Mouse (Mus musculus): Measurements from ENCODE around the gene Pot1a.

DNA sequence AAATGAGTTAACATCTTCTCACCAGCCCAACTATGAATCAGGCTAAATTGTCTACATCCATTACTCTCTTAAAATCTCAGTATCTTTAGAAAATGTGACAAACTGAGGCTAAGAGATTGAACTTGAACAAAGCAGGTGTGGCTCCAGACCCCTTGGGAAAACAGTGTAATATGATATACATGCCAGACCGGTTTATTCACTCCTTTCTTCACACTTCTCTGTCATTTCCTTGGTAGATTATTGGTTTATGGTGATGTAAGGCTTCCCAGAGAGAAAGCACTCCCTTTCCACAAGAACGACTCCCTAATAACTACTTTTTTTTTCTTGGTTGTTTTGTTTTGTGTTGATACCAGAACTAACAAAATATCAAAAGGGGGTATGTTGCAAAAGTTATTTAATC is 98.4 kb downstream of the Pot1a start:
- TF ChIP-seq MAX (IDR thresholded peaks at IDR 0.05; ENCODE audit: low read length): no peak
- TF ChIP-seq ELF1 (IDR thresholded peaks at IDR 0.05; ENCODE audit: low read depth, low read length): no peak
- TF ChIP-seq KAT2A (IDR thresholded peaks at IDR 0.05; ENCODE audit: insufficient replicate concordance, low read length): no peak
- no peak for TF ChIP-seq E2F4 (IDR thresholded peaks at IDR 0.05; ENCODE audit: insufficient replicate concordance, low read depth, low read length)
- no peak for TF ChIP-seq ZKSCAN1 (IDR thresholded peaks at IDR 0.05; ENCODE audit: borderline replicate concordance, low read depth, low read length)
- TF ChIP-seq POLR2A (IDR thresholded peaks at IDR 0.05; ENCODE audit: low read depth, low read length): no peak
